Mouse (Mus musculus): ENCODE data around the gene Pmepa1.

Pmepa1 gene

DNA sequence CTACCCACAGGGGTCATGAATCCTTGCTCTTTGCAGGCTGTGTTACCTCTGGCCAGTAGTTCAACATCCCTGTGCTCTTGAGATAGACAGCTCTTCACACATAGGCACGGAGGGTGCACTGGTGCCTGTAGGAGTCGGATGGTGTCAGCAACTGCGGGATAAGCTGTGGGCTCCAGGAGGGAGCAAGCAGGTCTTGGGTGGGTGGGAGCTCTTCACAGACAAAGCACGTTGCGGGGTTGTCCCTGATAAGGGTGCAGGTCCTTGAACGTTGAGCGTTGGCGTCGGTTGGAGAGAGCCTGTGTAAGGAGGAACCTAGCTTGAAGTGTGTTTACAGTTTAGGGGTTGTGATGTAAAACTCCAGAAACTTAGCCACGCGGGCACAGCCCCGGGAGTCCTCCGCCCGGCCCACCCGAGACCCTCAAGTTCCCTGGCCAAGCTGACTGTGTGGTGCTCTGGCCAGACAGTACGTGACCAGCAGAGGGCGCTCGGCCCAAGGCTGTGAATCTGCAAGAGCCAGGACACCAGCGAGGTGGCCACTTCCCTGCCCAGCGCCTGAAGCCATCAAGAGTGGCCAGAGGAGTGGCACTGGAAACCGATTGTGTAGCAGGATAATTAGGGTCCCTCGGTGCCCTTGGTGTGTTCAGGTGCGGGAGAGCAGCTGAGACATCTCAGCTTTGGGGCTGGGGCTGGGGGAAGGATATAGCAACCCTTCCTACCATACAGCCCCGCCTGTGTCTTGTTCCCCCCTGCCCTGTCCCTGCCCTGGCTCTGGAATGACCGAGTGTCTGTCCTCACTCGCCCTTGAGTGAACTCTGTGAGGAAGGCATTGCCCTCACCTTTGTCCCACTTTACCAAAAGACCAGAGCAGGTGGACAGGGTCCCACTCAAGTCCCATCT lies 90.0 kb downstream of the Pmepa1 start:
- DNase-seq (ENCODE audit: low read depth, low spot score), result peak; percentile 79

GRCm38 (mm10) chr2:173185282-173185681 lies 91.1 kb downstream of the Pmepa1 start:
- DNase-seq (ENCODE audit: low read depth, low spot score), result no peak

GRCm38 (mm10) chr2:173184475-173185080 lies 91.8 kb downstream of the Pmepa1 start:
- no peak for DNase-seq (ENCODE audit: low read depth, low spot score)

DNA sequence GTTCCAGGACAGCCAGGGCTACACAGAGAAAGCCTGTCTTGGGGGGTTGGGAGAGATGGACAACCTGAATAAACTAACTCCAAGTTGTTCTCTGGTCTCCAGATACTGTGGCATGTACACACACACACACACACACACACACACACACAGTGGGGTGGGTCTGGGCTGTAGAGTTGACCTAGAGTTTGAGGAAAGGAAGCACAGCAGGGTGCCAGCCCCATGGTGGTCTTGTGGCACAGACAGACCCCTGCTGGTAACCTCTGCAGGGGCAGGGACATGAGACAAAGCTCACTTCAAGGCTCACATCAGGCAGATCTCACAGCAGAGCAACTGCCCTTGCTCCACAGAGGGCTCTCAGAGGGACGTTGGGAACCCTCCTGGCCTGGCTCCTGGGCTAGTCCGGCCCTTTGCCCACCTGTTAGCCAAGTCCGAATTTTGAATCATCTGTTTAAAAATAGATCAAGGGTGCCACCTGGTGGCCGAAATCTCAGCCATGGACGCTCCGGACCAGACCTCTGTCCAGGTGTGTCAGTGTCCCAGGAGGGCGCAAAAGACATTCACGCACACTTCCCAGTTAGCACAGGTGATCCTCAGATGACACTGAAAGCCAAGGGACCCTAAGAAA lies 92.4 kb downstream of the Pmepa1 start:
- DNase-seq (ENCODE audit: low read depth, low spot score), result peak; percentile 67

DNA sequence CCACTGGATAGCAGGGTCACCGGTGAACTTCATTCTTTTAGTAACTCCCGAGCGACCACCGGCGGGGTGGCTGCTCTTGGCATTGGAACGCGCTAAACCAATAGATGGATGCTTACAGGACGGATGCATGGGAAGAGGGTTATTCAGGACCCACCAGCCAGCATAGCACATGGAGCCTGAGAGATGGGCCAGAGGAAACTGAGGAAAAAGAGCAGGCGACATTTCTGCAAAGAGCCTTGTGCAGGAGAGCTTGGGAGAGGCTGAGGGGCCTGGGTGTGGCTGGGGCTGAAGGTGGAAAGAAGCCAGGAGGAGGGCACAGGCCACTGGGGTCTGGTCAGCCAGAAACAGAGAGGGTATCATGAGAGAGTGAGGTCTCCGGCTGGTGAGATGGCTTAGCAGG lies 93.0 kb downstream of the Pmepa1 start:
- DNase-seq (ENCODE audit: low read depth, low spot score), result no peak

- DNase-seq (ENCODE audit: low read depth, low spot score), result no peak
Observed at GRCm38 (mm10) chr2:173182796-173183195, 93.5 kb downstream of the Pmepa1 start.

GRCm38 (mm10) chr2:173181901-173182300 lies 94.4 kb downstream of the Pmepa1 start:
- no peak for DNase-seq (ENCODE audit: low read depth, low spot score)

DNA sequence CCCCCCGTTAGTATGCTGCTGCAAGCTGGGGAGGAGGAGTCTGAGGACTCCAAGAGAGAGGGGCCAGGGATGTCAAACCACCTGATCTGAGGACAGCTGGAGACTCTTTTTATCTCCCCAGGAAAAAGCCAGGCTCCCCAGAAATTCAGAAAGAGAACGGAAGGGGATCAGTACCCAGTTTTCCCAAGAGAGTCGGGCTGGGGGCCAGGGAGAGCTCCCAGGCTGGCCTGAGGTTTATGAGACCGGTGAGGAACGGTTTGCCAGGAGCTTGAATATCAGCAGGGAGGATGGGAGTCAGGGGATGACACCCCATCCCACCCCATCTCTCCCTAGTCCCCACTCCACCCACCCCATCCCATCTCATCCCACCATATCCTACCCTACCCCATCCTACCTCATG lies 94.8 kb downstream of the Pmepa1 start:
- no peak for DNase-seq (ENCODE audit: low read depth, low spot score)

GRCm38 (mm10) chr2:173180721-173181388 lies 95.5 kb downstream of the Pmepa1 start:
- DNase-seq (ENCODE audit: low read depth, low spot score), result no peak

GRCm38 (mm10) chr2:173180026-173180425 lies 96.3 kb downstream of the Pmepa1 start:
- no peak for DNase-seq (ENCODE audit: low read depth, low spot score)

GRCm38 (mm10) chr2:173179046-173179445 lies 97.3 kb downstream of the Pmepa1 start:
- DNase-seq (ENCODE audit: low read depth, low spot score), result no peak

DNA sequence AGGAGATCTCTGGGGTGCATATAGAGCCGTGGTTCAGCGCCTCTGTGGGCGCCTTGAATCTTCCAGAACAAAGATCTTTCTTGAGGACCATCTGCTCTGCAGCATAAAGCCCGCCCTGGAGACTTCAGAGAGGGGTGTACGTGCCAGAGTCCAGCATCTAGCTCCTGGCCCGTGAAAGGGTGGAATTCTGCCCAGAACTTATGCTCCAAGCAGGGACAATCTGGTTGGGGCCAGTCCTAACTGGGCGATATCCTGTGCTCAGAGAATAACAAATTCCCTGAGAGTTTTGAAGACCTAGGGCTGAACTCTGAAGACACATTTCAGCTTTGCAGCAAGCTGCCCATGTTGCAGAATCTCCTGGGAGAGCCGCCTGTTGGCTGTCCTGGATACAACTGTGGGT lies 98.4 kb downstream of the Pmepa1 start:
- no peak for DNase-seq (ENCODE audit: low read depth, low spot score)

- DNase-seq (ENCODE audit: low read depth, low spot score), result no peak
Observed at GRCm38 (mm10) chr2:173177481-173177880, 98.9 kb downstream of the Pmepa1 start.

- peak; percentile 49 for DNase-seq (ENCODE audit: low read depth, low spot score)
Observed at GRCm38 (mm10) chr2:173175703-173176102, 100.6 kb downstream of the Pmepa1 start.

DNA sequence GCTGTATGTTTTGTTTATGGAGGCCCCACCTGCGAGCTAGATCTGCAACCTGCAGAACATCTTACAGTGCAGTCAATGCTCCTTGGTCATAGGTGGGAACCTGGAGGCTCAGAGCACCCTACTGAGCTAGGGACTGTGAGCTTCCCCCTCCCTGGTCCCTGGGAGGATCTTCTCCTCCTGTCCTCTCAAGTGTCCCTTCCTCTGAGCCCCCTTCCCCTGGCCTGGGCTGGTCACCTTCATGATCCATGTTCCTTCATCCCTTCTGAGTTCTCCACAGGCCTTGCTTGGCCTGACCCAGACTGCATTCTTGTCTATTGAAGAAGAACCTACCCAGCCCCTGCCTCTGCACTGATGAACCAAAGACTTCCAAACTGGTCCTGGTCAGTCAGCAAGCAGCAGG lies 101.8 kb downstream of the Pmepa1 start:
- DNase-seq (ENCODE audit: low read depth, low spot score), result no peak
